Mouse (Mus musculus) hindbrain, embryonic 12.5 days (tissue): ENCODE results near the gene Gse1. TPM values are rescaled to one million over a fixed set of nuclear protein-coding genes. Genes with fewer than 3 reads are reported as not detected.

Experiments
- ATAC-seq: fragments of 200-750 bp; cut with Nextera tagmentation; 2 replicates; pipeline ENCODE4 v1.8.0; 2017; ENCODE audit warnings: moderate TSS enrichment; ENCODE audit not compliant: low FRiP score
- H3K27ac ChIP-seq: fragments of 300-500 bp; sonication (generic); 2 replicates; pipeline ENCODE4 v1.5.1; 2016; ENCODE audit warnings: mild to moderate bottlenecking
- H3K27me3 ChIP-seq: fragments of 300-500 bp; sonication (generic); 2 replicates; pipeline ENCODE4 v1.6.1; 2016; ENCODE audit warnings: mild to moderate bottlenecking
- H3K36me3 ChIP-seq: fragments of 300-500 bp; sonication (generic); 2 replicates; pipeline ENCODE4 v1.6.1; 2016; ENCODE audit warnings: mild to moderate bottlenecking
- H3K4me1 ChIP-seq: fragments of 300-500 bp; sonication (generic); 2 replicates; pipeline ENCODE4 v1.6.1; 2016
- H3K4me2 ChIP-seq: fragments of 300-500 bp; sonication (generic); replicated peaks from 2 replicates; pipeline ENCODE4 v1.6.1; 2016; ENCODE audit warnings: mild to moderate bottlenecking
- H3K4me3 ChIP-seq: fragments of 300-500 bp; sonication (generic); 2 replicates; pipeline ENCODE4 v1.5.1; 2016; ENCODE audit warnings: mild to moderate bottlenecking
- H3K9ac ChIP-seq: fragments of 300-500 bp; sonication (generic); 2 replicates; pipeline ENCODE4 v1.6.1; 2016; ENCODE audit warnings: mild to moderate bottlenecking, moderate library complexity
- H3K9me3 ChIP-seq: fragments of 300-500 bp; sonication (generic); replicated peaks from 2 replicates; pipeline ENCODE4 v1.6.1; 2016; ENCODE audit warnings: mild to moderate bottlenecking
- WGBS: fragments of 180-500 bp; shearing (Covaris S2); methylation state at CpG from one replicate; pipeline ENCODE4 v1.1.7; 2016; 5-methylcytosine and 5-hydroxymethylcytosine counted together
- polyA plus RNA-seq: library from polyadenylated mRNA; unstranded; fragments of >200 nt; fragmentation: Nextera tagmentation; extraction: Ambion mirVana; gene quantifications from 2 replicates; pipeline ENCODE4 v1.2.1, GENCODE M21; 2016

The Gse1 gene
- polyA plus RNA-seq, 1 experiment from 2014 or later = 24.0 TPM

GRCm38 (mm10) chr8:120284265-120284664, 56.0 kb downstream of the Gse1 start:
- WGBS = 24% methylated on average over 9 of the region's 9 CpGs
- no peaks in the 10 kb centered on the region for H3K36me3 ChIP-seq
- peaks cover 7% of the 10 kb centered on the region for H3K27me3 ChIP-seq
- peak overlapping the region; percentile 51; the same call in 1 of the 2 replicates for H3K9ac ChIP-seq
- peaks cover 76% of the 10 kb centered on the region for H3K4me1 ChIP-seq
- H3K4me3 ChIP-seq = no peak overlapping the region
- no peak for ATAC-seq
- no peaks in the 10 kb centered on the region for H3K9me3 ChIP-seq
- H3K4me2 ChIP-seq = no peak overlapping the region
- peak overlapping the region; percentile 53 for H3K27ac ChIP-seq

- peak overlapping the region; percentile 38; the same call in 1 of the 2 replicates for H3K9ac ChIP-seq
- ATAC-seq = no peak
- H3K27me3 ChIP-seq = peaks cover 5% of the 10 kb centered on the region; the same call in 1 of the 2 replicates
- H3K4me1 ChIP-seq = peaks cover 83% of the 10 kb centered on the region
- H3K4me2 ChIP-seq = no peak overlapping the region
- 46% methylated on average over 3 of the region's 3 CpGs for whole genome bisulfite sequencing
- no peaks in the 10 kb centered on the region for H3K36me3 ChIP-seq
- H3K4me3 ChIP-seq = no peak overlapping the region
- no peaks in the 10 kb centered on the region for H3K9me3 ChIP-seq
- H3K27ac ChIP-seq = peak overlapping the region; percentile 53
These were observed 56.8 kb downstream of the Gse1 start for GRCm38 (mm10) chr8:120285033-120285432.

DNA sequence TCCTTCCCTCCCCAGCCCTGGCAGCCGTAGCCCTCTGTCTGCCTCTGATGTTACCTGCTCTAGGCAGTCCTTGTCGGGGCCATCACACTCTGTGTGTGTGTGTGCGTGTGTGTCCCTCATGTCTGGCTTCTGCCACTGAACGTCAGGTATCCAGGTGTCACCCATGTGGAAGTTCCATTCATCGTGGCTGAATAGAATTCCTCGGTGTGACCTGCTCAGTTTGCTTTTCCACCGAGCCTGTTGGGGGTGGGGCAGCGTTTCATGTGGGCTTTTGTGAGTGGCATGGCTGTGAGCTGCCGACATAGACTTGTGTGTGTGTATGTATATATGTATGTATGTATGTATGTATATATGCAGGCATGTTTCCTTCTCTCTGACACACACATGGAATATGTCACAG, 57.6 kb downstream of the Gse1 start:
- Histone ChIP-seq H3K9me3 (no peaks in the 10 kb centered on the region), H3K4me3 (no peak overlapping the region), H3K36me3 (no peaks in the 10 kb centered on the region), H3K27me3 (peaks cover 4% of the 10 kb centered on the region), H3K27ac (no peak overlapping the region), H3K4me2 (no peak overlapping the region), H3K4me1 (peaks cover 83% of the 10 kb centered on the region), H3K9ac (no peak overlapping the region)
- no peak for ATAC-seq
- 65% methylated on average over 9 of the region's 9 CpGs for WGBS

DNA sequence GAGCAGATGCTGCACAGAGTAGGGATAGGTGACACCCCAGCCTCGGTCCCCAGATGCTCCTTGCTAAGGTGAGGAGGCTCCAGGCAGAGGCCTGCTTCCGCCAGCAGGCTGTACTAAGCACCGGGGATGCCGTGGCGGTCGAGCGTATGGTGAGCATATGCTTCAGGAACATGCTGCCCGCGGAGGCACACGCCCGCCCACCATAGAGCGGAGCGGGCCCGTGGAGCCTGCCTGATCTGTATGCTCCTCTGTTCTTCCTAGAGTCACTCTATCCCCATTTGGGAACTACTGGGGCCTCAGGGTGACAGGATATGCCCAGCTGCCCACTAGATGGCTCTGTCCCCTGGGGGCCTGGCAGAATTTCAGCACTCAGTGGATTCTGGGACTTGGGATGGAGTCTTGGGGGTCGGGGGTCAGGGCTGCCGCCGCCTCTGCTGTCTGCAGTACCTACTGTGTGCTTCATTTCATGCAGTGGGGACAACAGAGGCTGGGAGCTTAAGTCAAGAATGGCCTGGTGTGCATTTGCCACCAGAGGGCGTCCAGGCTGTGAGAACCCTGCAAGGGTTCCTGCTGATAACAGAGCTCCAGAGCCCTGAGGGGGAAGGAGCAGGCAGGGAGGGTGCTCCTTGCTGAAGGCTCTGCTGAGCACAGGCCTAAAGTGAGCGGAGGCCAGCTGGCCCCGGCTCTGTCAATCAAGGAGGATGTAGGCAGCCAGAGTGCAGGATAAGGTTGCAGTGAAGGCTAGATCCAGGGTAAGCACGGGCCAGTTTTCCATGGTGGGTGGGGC, 60.1 kb downstream of the Gse1 start:
- Histone ChIP-seq H3K27ac (peak overlapping the region; percentile 67), H3K4me1 (peaks cover 89% of the 10 kb centered on the region), H3K27me3 (peaks cover 4% of the 10 kb centered on the region), H3K4me2 (no peak overlapping the region), H3K9ac (no peak overlapping the region), H3K36me3 (no peaks in the 10 kb centered on the region), H3K4me3 (no peak overlapping the region), H3K9me3 (no peaks in the 10 kb centered on the region)
- peak; percentile 26 for ATAC-seq
- 28% methylated on average over 21 of the region's 21 CpGs for WGBS

DNA sequence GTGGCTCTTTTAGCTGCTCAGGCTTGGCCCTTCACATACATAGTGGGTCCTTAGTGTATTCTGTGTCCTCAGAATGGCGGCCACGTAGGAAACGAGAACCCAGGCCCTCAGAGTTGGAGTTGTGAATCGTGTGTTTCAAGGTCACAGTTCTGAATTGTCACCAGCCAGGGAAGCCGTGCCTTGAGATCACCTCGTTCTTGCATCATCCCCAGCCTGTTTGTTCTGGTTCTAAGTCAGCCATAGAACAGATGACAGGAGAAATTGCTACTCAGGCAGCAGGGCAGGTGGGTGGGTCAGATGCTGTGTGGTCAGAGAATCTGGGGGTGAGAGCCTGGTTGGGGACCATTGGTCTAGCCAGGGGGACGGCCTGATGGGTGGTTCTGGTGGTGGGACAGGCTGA, 60.9 kb downstream of the Gse1 start:
- Histone ChIP-seq H3K4me1 (peaks cover 89% of the 10 kb centered on the region), H3K9ac (no peak overlapping the region), H3K9me3 (no peaks in the 10 kb centered on the region), H3K27ac (peak overlapping the region; percentile 67), H3K4me3 (no peak overlapping the region), H3K36me3 (no peaks in the 10 kb centered on the region), H3K4me2 (no peak overlapping the region), H3K27me3 (peaks cover 7% of the 10 kb centered on the region)
- no peak for ATAC-seq
- 81% methylated on average over 7 of the region's 7 CpGs for WGBS

DNA sequence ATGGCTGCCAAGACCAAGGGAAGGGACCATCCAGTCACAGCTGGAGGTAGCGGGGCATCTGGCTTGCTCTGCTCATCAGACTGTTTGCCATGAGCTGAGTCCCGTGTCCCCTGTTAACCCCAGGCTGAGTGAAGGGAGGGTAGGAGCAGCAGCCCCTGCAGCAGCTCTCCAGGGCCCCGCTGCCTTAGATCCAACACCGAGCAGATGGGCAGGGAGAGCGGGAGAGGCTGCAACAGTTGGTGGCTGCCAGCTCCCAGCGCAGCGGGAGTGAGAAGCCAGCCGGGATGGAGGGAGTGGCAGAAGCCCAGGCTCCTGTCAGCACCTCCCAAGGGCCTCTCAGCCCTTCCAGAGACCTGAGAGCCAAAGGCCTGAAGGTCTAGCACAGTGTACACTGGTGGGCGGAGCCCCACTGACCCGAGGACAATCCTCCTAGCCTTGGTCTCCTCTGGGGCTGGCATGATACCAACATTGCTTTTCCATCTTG, 61.5 kb downstream of the Gse1 start:
- 0 out of 2 replicates have a peak, but pooled peaks have one; percentile 11 for ATAC-seq
- H3K4me1 ChIP-seq = peaks cover 89% of the 10 kb centered on the region
- H3K4me2 ChIP-seq = no peak overlapping the region
- WGBS = 30% methylated on average over 10 of the region's 10 CpGs
- peak overlapping the region; percentile 67 for H3K27ac ChIP-seq
- no peaks in the 10 kb centered on the region for H3K36me3 ChIP-seq
- H3K4me3 ChIP-seq = no peak overlapping the region
- H3K27me3 ChIP-seq = peaks cover 7% of the 10 kb centered on the region
- H3K9ac ChIP-seq = no peak overlapping the region
- no peaks in the 10 kb centered on the region for H3K9me3 ChIP-seq

- no peak overlapping the region for H3K4me2 ChIP-seq
- no peaks in the 10 kb centered on the region for H3K9me3 ChIP-seq
- no peak overlapping the region for H3K4me3 ChIP-seq
- peaks cover 89% of the 10 kb centered on the region for H3K4me1 ChIP-seq
- no peak for ATAC-seq
- 65% methylated on average over 15 of the region's 15 CpGs for WGBS
- H3K9ac ChIP-seq = no peak overlapping the region
- peak overlapping the region; percentile 62; the same call in 1 of the 2 replicates for H3K27ac ChIP-seq
- H3K36me3 ChIP-seq = no peaks in the 10 kb centered on the region
- peaks cover 7% of the 10 kb centered on the region; the same call in 1 of the 2 replicates for H3K27me3 ChIP-seq
These were observed 62.4 kb downstream of the Gse1 start for GRCm38 (mm10) chr8:120290614-120291013.

GRCm38 (mm10) chr8:120291650-120292049, 63.4 kb downstream of the Gse1 start:
- H3K4me1 ChIP-seq = peaks cover 91% of the 10 kb centered on the region
- peak overlapping the region; percentile 92 for H3K27ac ChIP-seq
- no peak overlapping the region for H3K4me3 ChIP-seq
- no peak for ATAC-seq
- H3K9me3 ChIP-seq = no peaks in the 10 kb centered on the region
- no peak overlapping the region for H3K4me2 ChIP-seq
- 74% methylated on average over 9 of the region's 9 CpGs for WGBS
- H3K27me3 ChIP-seq = peaks cover 7% of the 10 kb centered on the region; the same call in 1 of the 2 replicates
- no peaks in the 10 kb centered on the region for H3K36me3 ChIP-seq
- H3K9ac ChIP-seq = no peak overlapping the region

DNA sequence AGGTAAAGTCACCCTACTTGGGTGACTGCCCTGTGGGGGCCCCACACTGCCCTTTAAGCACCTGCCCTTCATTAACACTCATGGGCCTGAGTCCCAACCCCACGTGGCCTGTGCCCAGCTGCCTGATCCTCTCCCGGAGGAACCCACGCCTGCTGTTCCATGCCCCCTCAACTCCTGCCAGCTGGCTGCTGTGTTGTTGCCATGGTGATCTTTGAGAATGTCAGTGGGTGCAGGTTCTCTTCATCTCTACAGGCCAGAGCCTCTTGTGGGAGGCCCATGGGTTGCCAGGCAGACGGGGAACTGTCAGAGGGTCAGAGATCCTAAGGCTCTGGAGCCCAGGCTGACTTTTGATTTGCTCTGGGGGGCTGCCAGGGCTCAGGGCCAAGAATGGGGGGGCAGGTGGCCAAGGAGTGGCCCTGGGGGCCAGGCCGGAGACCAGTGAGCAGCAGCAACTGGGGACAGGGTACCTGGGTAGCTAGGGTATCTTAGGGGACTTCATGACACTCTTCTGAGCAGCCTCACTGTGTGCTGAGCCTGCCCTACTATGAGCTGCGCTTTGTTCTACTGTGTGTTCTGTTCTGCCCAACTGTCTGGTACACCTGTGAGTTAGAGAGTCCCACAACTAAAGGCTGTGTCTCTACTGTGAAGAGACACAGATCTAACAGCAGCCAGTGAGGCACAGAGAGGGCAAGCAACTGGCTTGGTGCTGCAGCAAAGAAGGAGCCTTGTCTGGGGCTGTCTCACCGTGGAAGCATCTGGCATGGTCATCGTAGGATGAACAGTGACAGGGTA, 64.3 kb downstream of the Gse1 start:
- Histone ChIP-seq H3K4me1 (peaks cover 97% of the 10 kb centered on the region), H3K9me3 (no peaks in the 10 kb centered on the region), H3K27ac (peak overlapping the region; percentile 92), H3K36me3 (no peaks in the 10 kb centered on the region), H3K9ac (peak overlapping the region; percentile 47; the same call in 1 of the 2 replicates), H3K4me3 (no peak overlapping the region), H3K27me3 (peaks cover 7% of the 10 kb centered on the region; the same call in 1 of the 2 replicates), H3K4me2 (no peak overlapping the region)
- 0 out of 2 replicates have a peak, but pooled peaks have one; percentile 11 for ATAC-seq
- WGBS = 39% methylated on average over 8 of the region's 8 CpGs

- H3K4me2 ChIP-seq = 0 out of 2 replicates have a peak overlapping the region, but pooled peaks have one; percentile 2
- peak overlapping the region; percentile 47 for H3K9ac ChIP-seq
- peak overlapping the region; percentile 92 for H3K27ac ChIP-seq
- H3K36me3 ChIP-seq = no peaks in the 10 kb centered on the region
- peaks cover 7% of the 10 kb centered on the region; the same call in 1 of the 2 replicates for H3K27me3 ChIP-seq
- no peaks in the 10 kb centered on the region for H3K9me3 ChIP-seq
- no peak overlapping the region for H3K4me3 ChIP-seq
- WGBS = 15% methylated on average over 18 of the region's 18 CpGs
- ATAC-seq = peak; percentile 18; the same call in 1 of the 2 replicates
- H3K4me1 ChIP-seq = peaks cover 98% of the 10 kb centered on the region
These were observed 65.4 kb downstream of the Gse1 start for GRCm38 (mm10) chr8:120293421-120294357.
